ENCODE assay signal across 19 mouse cellular contexts in the genomic region with DNA sequence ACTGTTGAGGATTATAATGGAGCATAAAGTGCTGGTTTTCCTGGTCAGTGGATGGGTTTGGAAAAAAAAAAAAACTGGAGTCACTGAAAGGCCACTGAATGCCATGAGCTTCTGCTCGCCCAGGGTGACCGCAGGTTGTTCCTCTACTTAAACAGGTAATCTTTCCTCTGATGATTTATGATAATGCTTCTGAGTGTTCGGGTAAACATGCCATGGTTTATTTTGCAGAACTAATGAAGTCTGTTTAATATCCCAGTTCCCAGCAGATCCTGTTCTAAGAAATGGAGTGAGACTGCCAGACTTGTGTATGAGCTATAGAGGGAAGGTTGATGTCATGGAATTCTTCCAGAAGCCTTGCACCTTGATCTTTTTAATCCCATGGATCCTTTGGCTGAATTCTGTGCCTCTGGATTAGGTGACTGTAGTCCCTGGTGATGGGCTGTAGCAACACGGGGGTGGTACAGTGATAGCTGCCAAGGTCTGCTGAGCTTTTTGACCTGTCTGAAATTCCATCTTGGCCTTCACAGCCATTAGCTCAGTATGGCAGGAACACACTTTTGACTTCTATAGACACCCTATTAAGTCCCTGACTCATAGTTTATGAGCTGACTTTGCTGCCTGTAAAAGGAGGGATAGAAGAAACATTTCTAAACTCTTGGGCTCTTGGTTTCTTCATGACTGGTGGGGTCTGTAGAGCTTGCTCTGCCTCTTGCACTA.
"Had no signal": no experiment of that assay in that cellular context is flagged by ENCODE, and none has a peak within 500 bp of the region (broad histone marks: within the 10 kb centered on the region; RNA-seq: fewer than 3 reads in every experiment).

No protein-coding gene starts in this region.

- H3K27ac ChIP-seq: intestine, embryonic 15.5 days; layer of hippocampus, adult 2 months; limb, embryonic 10.5 days; limb, embryonic 13.5 days; liver, embryonic 12.5 days; liver, embryonic 15.5 days; macrophage; midbrain, embryonic 12.5 days; neural tube, embryonic 13.5 days; stomach, embryonic 15.5 days had no signal

- H3K27me3 ChIP-seq: intestine, embryonic 15.5 days; limb, embryonic 13.5 days; liver, embryonic 12.5 days; liver, embryonic 15.5 days; midbrain, embryonic 12.5 days; neural tube, embryonic 13.5 days; stomach, embryonic 15.5 days had no signal

- H3K4me1 ChIP-seq: intestine, embryonic 15.5 days; limb, embryonic 10.5 days; limb, embryonic 13.5 days; liver, embryonic 12.5 days; liver, embryonic 15.5 days; midbrain, embryonic 12.5 days; neural tube, embryonic 13.5 days; stomach, embryonic 15.5 days had no signal

- H3K9ac ChIP-seq: intestine, embryonic 15.5 days; limb, embryonic 13.5 days; liver, embryonic 12.5 days; liver, embryonic 15.5 days; midbrain, embryonic 12.5 days; neural tube, embryonic 13.5 days; stomach, embryonic 15.5 days had no signal

- H3K4me3 ChIP-seq: intestine, embryonic 15.5 days; layer of hippocampus, adult 2 months; limb, embryonic 10.5 days; limb, embryonic 13.5 days; liver, embryonic 12.5 days; liver, embryonic 15.5 days; midbrain, embryonic 12.5 days; myocyte; neural tube, embryonic 13.5 days; stomach, embryonic 15.5 days had no signal

- H3K4me2 ChIP-seq: intestine, embryonic 15.5 days; limb, embryonic 13.5 days; liver, embryonic 12.5 days; liver, embryonic 15.5 days; midbrain, embryonic 12.5 days; neural tube, embryonic 13.5 days; stomach, embryonic 15.5 days had no signal

- DNase-seq: layer of hippocampus, adult 9-11 months; liver; lung, adult 2 months; retina, postnatal 1 day; right cerebral cortex, postnatal 25 days; spleen, adult 18-20 months; thymus, postnatal 36 days had no signal

- ATAC-seq: intestine, embryonic 15.5 days; liver, embryonic 12.5 days; midbrain, embryonic 16.5 days had no signal

- H3K36me3 ChIP-seq: intestine, embryonic 15.5 days; limb, embryonic 10.5 days; limb, embryonic 13.5 days; liver, embryonic 12.5 days; liver, embryonic 15.5 days; midbrain, embryonic 12.5 days; neural tube, embryonic 13.5 days; stomach, embryonic 15.5 days had no signal

- H3K9me3 ChIP-seq: intestine, embryonic 15.5 days; limb, embryonic 10.5 days; limb, embryonic 13.5 days; liver, embryonic 12.5 days; liver, embryonic 15.5 days; midbrain, embryonic 12.5 days; neural tube, embryonic 13.5 days; stomach, embryonic 15.5 days had no signal
